In the genomic region with DNA sequence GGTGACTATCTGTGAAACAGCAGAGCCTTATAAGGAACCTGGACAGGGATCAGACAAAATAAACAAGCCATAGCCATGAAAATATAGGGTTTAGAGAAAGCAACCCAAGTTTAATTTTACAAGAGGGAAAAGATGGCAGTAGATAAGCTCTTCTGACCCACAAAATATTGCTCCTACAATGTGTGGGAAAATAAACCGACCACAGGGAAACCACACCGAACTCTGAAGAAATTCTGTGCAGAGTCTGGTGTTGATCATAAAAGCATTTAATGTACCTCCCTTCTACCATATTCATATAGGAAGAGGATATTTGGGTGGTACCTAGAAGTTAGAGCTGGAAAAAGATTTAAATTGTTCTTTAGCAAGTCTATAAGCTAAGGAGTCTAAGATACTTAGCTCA, we compare ENCODE assay signal across 19 mouse cellular contexts.
A peak's percentile ranks its signal among the peaks of the same experiment; 100 is the strongest.
DNase-seq lines count a peak whose midpoint lies in the region; ATAC-seq lines count a peak whose summit lies in the region.
"Had no signal": no experiment of that assay in that cellular context is flagged by ENCODE, and none has a peak within 500 bp of the region (broad histone marks: within the 10 kb centered on the region; RNA-seq: fewer than 3 reads in every experiment).

No protein-coding gene starts in this region.

- no peak overlapping the region for H3K9ac ChIP-seq in heart, embryonic 12.5 days
- H3K9ac ChIP-seq in heart, embryonic 16.5 days (ENCODE audit: low read length): no peak overlapping the region
- H3K9ac ChIP-seq: forebrain, embryonic 13.5 days; forebrain, postnatal 0 days; hindbrain, embryonic 13.5 days had no signal

- H3K9me3 ChIP-seq in heart, embryonic 12.5 days (replicated peaks): no peaks in the 10 kb centered on the region
- H3K9me3 ChIP-seq in heart, embryonic 16.5 days (replicated peaks; ENCODE audit: control insufficient read depth, low read length): no peaks in the 10 kb centered on the region; the same call in 1 of the 2 replicates
- H3K9me3 ChIP-seq: embryonic facial prominence, embryonic 10.5 days; forebrain, embryonic 13.5 days; hindbrain, embryonic 13.5 days had no signal

- 71% methylated on average over 2 of the region's 2 CpGs for WGBS in heart, embryonic 12.5 days
- WGBS in heart, embryonic 16.5 days: 66% methylated on average over 2 of the region's 2 CpGs

- intact Hi-C loops in heart, postnatal 10 days (cut with DNase I): loop anchor here (5.0 kb wide), 1 partner anchor 78 kb away; no protein-coding TSS in a partner anchor

- no peak for ATAC-seq in heart, embryonic 12.5 days (ENCODE audit: insufficient number of reproducible peaks, low FRiP score)
- 0 out of 2 replicates have a peak, but pooled peaks have one; percentile 24 for ATAC-seq in heart, embryonic 16.5 days (replicated peaks; ENCODE audit: extremely low read depth, insufficient read depth, low FRiP score)
- peak; percentile 45 for ATAC-seq in megakaryocyte, adult 5-6 weeks (ENCODE audit: poor library complexity, severe bottlenecking)
- ATAC-seq: forebrain, embryonic 13.5 days; forebrain, postnatal 0 days; hindbrain, postnatal 0 days had no signal

- no peaks in the 10 kb centered on the region for H3K36me3 ChIP-seq in heart, embryonic 12.5 days
- no peaks in the 10 kb centered on the region for H3K36me3 ChIP-seq in heart, embryonic 16.5 days (ENCODE audit: control insufficient read depth, insufficient read depth)
- H3K36me3 ChIP-seq: embryonic facial prominence, embryonic 10.5 days; hindbrain, embryonic 13.5 days had no signal

- peaks cover 16% of the 10 kb centered on the region for H3K4me1 ChIP-seq in heart, embryonic 12.5 days (replicated peaks)
- H3K4me1 ChIP-seq in heart, embryonic 16.5 days (ENCODE audit: control insufficient read depth, insufficient read depth, low read length): peaks cover 11% of the 10 kb centered on the region
- H3K4me1 ChIP-seq: forebrain, embryonic 13.5 days; hindbrain, embryonic 13.5 days had no signal

- no peak overlapping the region for H3K4me2 ChIP-seq in heart, embryonic 12.5 days
- H3K4me2 ChIP-seq in heart, embryonic 16.5 days (ENCODE audit: low read depth, low read length): peak overlapping the region; percentile 3; the same call in 1 of the 2 replicates
- H3K4me2 ChIP-seq: forebrain, embryonic 13.5 days; hindbrain, embryonic 13.5 days had no signal

- H3K27me3 ChIP-seq in heart, embryonic 12.5 days (replicated peaks): no peaks in the 10 kb centered on the region
- no peaks in the 10 kb centered on the region for H3K27me3 ChIP-seq in heart, embryonic 16.5 days (ENCODE audit: control insufficient read depth, insufficient read depth, low read length)
- H3K27me3 ChIP-seq: forebrain, embryonic 13.5 days; hindbrain, embryonic 13.5 days had no signal

- peak overlapping the region; percentile 59; the same call in 1 of the 2 replicates for H3K27ac ChIP-seq in heart, embryonic 12.5 days (ENCODE audit: poor library complexity, severe bottlenecking)
- peak overlapping the region; percentile 75 for H3K27ac ChIP-seq in heart, embryonic 16.5 days (ENCODE audit: low read length)
- H3K27ac ChIP-seq: embryonic facial prominence, embryonic 10.5 days; forebrain, embryonic 13.5 days; hindbrain, embryonic 13.5 days; hindbrain, postnatal 0 days had no signal

- no peak overlapping the region for H3K4me3 ChIP-seq in heart, embryonic 12.5 days
- no peak overlapping the region for H3K4me3 ChIP-seq in heart, embryonic 16.5 days (ENCODE audit: low read length)
- H3K4me3 ChIP-seq: embryonic facial prominence, embryonic 10.5 days; forebrain, embryonic 13.5 days; hindbrain, embryonic 13.5 days had no signal

- no peak for DNase-seq in heart, postnatal 10 days
- DNase-seq in heart, adult 9 months (ENCODE audit: low spot score in 2 of 2): no peak
- DNase-seq in 416B (ENCODE audit: low read depth): peak; percentile 69
- no peak for DNase-seq in layer of hippocampus, adult 8-10 months (ENCODE audit: low spot score in 2 of 2)
- DNase-seq: adrenal gland, adult 2 months; adrenal gland, postnatal 25 days; cerebellum, adult 18-20 months; cerebellum, adult 9-11 months; cerebellum, postnatal 36 days; forebrain, postnatal 0 days; gastrocnemius, postnatal 14 days; kidney, adult 11 months had no signal
